Mouse (Mus musculus): ENCODE data around the gene Mdm2. TPM values are rescaled to one million over a fixed set of nuclear protein-coding genes. Genes with fewer than 3 reads are reported as not detected.
"Not testable (repeated sequence)": the region's sequence is repeated elsewhere in the genome, so short reads cannot be mapped to it uniquely, and the experiment has no call there.

Gene Mdm2
- polyA plus RNA-seq, 2 experiments from 2014 or later = 44.4 to 62.8 TPM

DNA sequence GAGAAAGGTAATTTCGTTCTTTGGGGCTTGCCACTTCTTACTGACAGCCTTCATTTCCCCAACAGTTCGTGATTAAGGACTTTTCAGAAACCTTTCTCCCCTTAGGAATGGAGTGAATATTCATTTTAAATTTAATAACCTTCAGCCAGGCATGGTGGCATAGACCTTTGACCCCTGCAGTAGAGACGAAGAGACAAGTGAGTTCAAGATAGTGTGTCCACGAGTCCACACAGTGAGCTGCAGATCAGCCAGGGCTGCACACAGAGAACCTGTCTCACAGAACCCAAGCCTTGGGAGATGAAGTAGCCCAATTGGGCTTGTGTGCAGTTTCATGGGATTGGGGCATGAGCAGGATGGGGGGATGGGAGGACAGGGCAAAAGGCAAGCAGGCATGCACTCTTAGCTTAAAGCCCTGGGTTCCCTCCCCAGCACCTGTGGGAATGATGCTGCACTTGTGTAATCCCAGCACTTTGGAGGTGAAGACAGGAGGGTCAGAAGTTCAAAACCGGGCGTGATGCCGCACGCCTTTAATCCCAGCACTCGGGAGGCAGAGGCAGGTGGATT lies 1.7 kb upstream of the Mdm2 start:
- no peak for ATAC-seq

GRCm38 (mm10) chr10:117711408-117711807 lies 850 bp upstream of the Mdm2 start:
- no peak for ATAC-seq

- no peak for ATAC-seq
Observed at GRCm38 (mm10) chr10:117709930-117710603, 491 bp downstream of the Mdm2 start.

DNA sequence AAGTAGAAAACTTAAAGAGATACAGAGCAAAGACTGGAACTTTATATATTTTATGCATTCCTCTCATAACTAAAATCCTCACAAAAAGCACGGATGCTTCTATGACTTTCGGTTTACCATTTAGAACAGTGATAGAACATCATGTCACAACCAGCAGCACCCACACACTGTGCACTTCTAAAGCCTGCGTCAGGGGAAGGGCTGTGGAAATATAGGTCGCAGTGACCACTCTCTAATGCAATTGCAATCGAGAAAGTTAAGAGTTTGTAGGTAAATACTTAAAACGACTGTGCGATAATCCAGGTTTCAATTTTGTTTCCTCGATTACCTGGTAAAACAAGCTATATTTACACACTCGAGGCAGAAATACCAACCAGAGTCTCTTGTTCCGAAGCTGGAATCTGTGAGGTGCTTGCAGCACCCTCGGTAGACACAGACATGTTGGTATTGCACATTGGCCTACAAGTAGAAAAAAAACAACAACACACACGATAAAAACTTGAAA lies 1.2 kb downstream of the Mdm2 start:
- ATAC-seq = peak; percentile 13

- ATAC-seq = no peak
Observed at GRCm38 (mm10) chr10:117708856-117709255, 1.7 kb downstream of the Mdm2 start.

DNA sequence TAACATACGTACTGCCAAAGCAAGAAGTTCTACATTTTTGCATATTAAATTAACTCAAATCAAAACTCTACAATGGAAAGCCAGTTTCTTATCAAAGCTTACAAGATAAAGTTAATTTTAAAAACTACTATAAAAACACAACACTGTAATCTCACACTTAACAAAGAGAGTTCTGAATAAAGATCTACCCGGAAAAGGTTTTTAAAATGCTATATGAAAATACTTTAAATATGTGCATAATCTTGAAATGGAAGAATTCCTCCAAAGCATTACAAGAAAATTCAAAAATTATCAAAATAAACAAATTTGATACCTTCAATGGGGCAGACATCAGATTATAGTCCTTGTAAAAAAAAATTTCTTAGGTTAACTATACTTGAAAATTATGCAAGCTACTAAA lies 2.2 kb downstream of the Mdm2 start:
- ATAC-seq = no peak

GRCm38 (mm10) chr10:117707114-117707838 lies 3.3 kb downstream of the Mdm2 start:
- no peak for ATAC-seq

- no peak for ATAC-seq
Observed at GRCm38 (mm10) chr10:117706440-117706839, 4.1 kb downstream of the Mdm2 start.

DNA sequence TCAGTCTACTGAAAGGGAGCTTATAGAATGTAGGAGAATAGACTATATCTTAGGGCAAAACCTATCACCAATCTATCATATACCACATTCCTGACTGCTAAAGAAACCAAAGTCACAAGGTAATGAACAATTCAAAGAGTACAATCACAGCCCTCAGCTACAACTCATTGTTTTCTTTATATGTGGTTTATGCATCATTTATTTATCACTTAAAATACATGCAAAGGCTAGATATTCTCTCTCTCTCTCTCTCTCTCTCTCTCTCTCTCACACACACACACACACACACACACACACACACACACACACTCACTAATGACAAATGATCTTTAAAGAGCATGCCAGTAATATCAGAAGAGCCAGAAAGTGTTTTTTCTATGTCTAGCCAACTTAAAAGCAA lies 4.8 kb downstream of the Mdm2 start:
- ATAC-seq = no peak

GRCm38 (mm10) chr10:117704964-117705335 lies 5.6 kb downstream of the Mdm2 start:
- ATAC-seq = no peak

DNA sequence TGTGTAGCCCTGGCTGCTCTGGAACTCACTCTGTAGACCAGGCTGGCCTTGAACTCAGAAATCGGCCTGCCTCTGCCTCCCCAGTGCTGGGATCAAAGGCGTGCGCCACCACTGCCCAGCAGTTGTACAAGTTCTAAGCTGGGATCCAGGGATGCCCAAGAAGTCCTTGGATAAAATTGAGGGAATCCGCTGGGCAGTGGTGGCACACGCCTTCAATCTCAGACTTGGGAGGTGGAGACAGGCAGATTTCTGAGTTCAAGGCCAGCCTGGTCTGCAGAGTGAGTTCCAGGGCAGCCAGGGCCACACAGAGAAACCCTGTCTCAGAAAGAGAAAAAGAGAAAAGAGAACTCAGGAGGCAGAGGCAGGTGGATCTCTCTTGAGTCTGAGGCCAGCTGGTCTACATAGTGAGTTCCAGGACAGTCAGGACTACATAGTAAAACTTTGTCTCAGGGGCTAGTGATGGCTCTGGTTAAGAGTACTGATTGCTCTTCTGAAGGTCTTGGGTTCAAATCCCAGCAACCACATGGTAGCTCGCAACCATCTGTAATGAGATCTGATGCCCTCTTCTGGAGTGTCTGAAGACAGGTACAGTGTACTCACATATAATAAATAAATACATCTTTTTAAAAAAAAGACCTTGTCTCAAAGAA lies 6.1 kb downstream of the Mdm2 start:
- ATAC-seq = not testable (repeated sequence)

GRCm38 (mm10) chr10:117703506-117703905 lies 7.1 kb downstream of the Mdm2 start:
- ATAC-seq = no peak

DNA sequence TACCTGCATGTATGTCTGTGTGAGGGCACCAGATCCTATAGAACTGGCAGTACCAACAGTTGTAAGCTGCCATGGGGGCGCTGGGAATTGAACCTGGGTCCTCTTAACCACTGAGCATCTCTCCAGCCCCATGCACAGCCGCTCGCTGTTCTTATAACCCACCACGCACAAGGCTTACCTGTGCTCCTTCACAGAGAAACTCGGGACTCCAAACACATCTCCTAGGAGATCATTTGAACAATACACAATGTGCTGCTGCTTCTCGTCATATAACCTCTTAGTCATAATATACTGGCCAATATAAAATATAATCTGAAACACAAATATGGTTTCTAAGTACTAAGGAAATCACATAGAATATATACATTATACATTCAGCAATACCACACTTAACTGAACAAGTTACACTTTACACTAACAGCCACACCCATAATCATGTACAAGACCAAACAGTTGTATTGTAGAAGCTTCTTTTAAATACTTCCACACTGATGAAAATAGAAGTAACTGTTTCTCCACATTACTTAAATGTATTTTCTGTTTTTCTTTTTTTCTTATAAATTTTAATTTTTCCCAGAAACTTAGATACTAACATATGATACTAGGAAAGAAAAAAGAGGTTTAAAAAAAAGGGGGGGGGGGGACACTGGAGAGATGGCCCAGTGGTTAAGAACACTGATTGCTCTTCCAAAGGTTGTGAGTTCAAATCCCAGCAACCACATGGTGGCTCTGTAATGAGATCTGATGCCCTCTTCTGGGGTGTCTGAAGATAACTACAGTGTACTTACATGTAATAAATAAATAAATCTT lies 8.3 kb downstream of the Mdm2 start:
- ATAC-seq = no peak

DNA sequence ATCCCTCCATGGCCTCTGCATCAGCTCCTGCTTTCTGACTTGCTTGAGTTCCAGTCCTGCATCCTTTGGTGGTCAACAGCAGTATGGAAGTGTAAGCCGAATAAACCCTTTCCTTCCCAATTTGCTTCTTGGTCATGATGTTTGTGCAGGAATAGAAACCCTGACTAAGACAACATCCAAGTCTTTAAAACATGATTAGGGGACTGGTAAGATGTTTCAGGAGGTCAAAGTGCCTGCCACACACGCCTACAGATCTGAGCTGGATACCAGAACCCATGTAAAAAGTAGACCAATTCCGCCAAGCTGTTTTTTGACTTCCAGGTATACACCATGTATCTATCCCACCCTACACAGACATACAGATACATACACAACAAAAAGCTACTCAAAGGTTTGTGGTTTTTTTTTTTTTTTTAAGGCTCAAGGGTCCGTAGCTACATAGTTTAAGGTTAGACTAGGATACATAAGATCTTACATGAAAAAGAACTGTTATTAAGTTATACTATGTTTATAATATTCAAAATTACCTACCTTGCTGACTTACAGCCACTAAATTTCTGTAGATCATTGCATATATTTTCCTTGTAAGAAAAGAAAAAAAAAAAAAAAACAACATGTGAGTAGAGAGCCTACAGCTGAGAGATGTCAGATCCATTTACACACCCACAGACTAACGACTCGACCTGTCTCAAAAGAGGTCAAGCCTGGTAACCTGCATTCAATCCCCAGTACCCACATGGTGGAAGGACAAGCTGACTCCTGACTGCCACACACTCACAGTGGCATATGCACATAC lies 9.3 kb downstream of the Mdm2 start:
- no peak for ATAC-seq

GRCm38 (mm10) chr10:117700450-117700849 lies 10.1 kb downstream of the Mdm2 start:
- no peak for ATAC-seq

DNA sequence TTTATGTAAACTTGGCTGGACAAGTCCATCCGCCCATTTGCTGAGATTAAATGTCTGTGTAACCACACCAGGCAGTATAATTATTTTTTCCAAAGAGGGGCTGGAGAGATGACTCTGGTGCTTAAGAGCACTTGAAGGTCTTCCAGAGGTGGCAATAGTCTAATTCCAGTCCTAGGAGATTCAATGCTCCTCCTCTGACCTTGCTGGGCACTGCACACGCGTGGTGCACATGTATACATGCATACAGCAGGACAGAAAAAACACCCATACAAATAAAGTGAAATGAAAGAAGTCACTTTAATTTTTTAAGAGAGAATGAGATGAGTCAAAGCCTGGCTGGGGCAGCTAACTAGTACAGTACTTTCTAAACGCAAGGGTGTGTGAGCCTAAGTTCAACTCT lies 10.6 kb downstream of the Mdm2 start:
- no peak for ATAC-seq

GRCm38 (mm10) chr10:117698313-117699138 lies 12.0 kb downstream of the Mdm2 start:
- ATAC-seq = no peak

- ATAC-seq = no peak
Observed at GRCm38 (mm10) chr10:117697561-117698115, 12.9 kb downstream of the Mdm2 start.

DNA sequence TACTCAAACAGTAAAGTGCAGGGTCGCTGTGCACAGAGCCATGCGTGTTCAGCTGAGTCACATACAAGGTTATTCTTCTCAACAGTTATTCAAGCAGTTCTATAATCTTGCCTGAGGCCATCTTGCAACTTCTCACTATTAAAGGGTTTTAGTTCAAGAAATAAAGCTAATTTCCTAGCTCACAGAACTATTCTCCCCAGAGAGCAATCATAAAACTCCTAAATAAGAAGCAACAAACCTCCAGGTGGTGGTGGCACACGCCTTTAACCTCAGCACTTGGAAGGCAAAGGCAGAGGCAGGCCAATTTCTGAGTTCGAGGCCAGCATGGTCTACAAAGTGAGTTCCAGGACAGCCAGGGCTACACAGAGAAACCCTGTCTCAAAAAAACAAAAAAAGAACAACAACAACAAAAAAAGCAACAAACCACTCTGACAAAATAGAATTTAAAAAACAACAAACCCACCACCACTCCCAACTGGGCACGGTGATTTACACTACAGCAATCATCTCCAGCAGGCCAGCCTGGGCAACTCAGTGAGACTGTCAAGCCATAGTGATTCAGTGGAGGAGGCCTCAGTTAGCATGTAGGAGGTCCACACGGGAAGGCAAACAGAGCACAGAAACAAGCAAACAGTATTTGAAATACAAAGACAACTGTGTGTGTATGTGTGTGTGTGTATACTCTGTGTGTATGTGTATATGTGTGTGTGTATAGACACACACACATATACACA lies 13.6 kb downstream of the Mdm2 start:
- ATAC-seq = no peak

Measured in activated CD4-positive, CD25-positive, alpha-beta regulatory T cell, adult 4 months (primary cell).